Mouse (Mus musculus) lung, embryonic 14.5 days (tissue): ENCODE measurements at regions not wholly inside any gene's neighbourhood (a gene's known extent, or its start where the extent isn't known, plus 50 kb on each side); places are given as distances from the start of the nearest gene placed in this dataset.

Experiments
- ATAC-seq: fragments of 200-750 bp; cut with Nextera tagmentation; 2 replicates; pipeline ENCODE4 v1.8.0; 2017; ENCODE audit warnings: mild to moderate bottlenecking, moderate TSS enrichment, moderate library complexity; ENCODE audit not compliant: insufficient read depth
- DNase-seq: peaks from one replicate; pipeline ENCODE4 v3.0.0-alpha.2; 2015
- H3K27ac ChIP-seq: fragments of 300-500 bp; sonication (generic); 2 replicates; pipeline ENCODE4 v1.5.1; 2014; ENCODE audit warnings: low read depth, mild to moderate bottlenecking, moderate library complexity
- H3K27me3 ChIP-seq: fragments of 300-500 bp; sonication (generic); 2 replicates; pipeline ENCODE4 v1.6.1; 2014; ENCODE audit warnings: low read length, control low read depth; ENCODE audit not compliant: insufficient read depth
- H3K36me3 ChIP-seq: fragments of 300-500 bp; sonication (generic); 2 replicates; pipeline ENCODE4 v1.6.1; 2014; ENCODE audit warnings: control low read depth; ENCODE audit not compliant: insufficient read depth
- H3K4me1 ChIP-seq: fragments of 300-500 bp; sonication (generic); 2 replicates; pipeline ENCODE4 v1.6.1; 2014; ENCODE audit warnings: antibody characterized with exemption, control low read depth; ENCODE audit not compliant: insufficient read depth
- H3K4me2 ChIP-seq: fragments of 300-500 bp; sonication (generic); 2 replicates; pipeline ENCODE4 v1.6.1; 2014; ENCODE audit warnings: mild to moderate bottlenecking
- H3K4me3 ChIP-seq: fragments of 300-500 bp; sonication (generic); 2 replicates; pipeline ENCODE4 v1.5.1; 2014; ENCODE audit warnings: low read depth, low read length
- H3K9ac ChIP-seq: fragments of 300-500 bp; sonication (generic); 2 replicates; pipeline ENCODE4 v1.6.1; 2014
- H3K9me3 ChIP-seq: fragments of 300-500 bp; sonication (generic); 2 replicates; pipeline ENCODE4 v1.6.1; 2016; ENCODE audit warnings: low read depth, low read length, control low read depth
- CTCF ChIP-seq: IDR thresholded peaks from 2 replicates; pipeline ENCODE4 v1.5.1; 2016; ENCODE audit warnings: antibody characterized with exemption, low read depth
- WGBS: fragments of 180-500 bp; shearing (Covaris S2); extraction: QIAGEN DNeasy Blood & Tissue Kit; methylation state at CpG from one replicate; pipeline ENCODE4 v1.1.7; 2014; 5-methylcytosine and 5-hydroxymethylcytosine counted together

GRCm38 (mm10) chr16:85649516-85649915 is 96.3 kb upstream of the Cyyr1 start:
- no peak for TF ChIP-seq CTCF
- 95% methylated on average over 1 of the region's 1 CpGs for WGBS

GRCm38 (mm10) chr16:85640992-85641391 is 87.8 kb upstream of the Cyyr1 start:
- Histone ChIP-seq H3K4me3 (no peak overlapping the region), H3K9me3 (no peaks in the 10 kb centered on the region), H3K9ac (no peak overlapping the region), H3K4me2 (no peak overlapping the region), H3K27me3 (no peaks in the 10 kb centered on the region), H3K36me3 (no peaks in the 10 kb centered on the region), H3K4me1 (no peaks in the 10 kb centered on the region), H3K27ac (no peak overlapping the region)
- WGBS: 69% methylated on average over 4 of the region's 4 CpGs
- ATAC-seq (no peak), DNase-seq (no peak)
- TF ChIP-seq CTCF: no peak

More at GRCm38 (mm10) chr16:85649516-85649915, 96.3 kb upstream of the Cyyr1 start:
- no peaks in the 10 kb centered on the region for H3K27me3 ChIP-seq
- no peak for DNase-seq
- H3K36me3 ChIP-seq: no peaks in the 10 kb centered on the region
- no peak overlapping the region for H3K4me3 ChIP-seq
- no peak for ATAC-seq
- H3K4me2 ChIP-seq: no peak overlapping the region
- no peaks in the 10 kb centered on the region for H3K9me3 ChIP-seq
- H3K9ac ChIP-seq: no peak overlapping the region
- no peak overlapping the region for H3K27ac ChIP-seq
- no peaks in the 10 kb centered on the region for H3K4me1 ChIP-seq

- Histone ChIP-seq H3K4me3 (no peak overlapping the region), H3K4me1 (no peaks in the 10 kb centered on the region), H3K9me3 (no peaks in the 10 kb centered on the region), H3K27me3 (no peaks in the 10 kb centered on the region), H3K27ac (no peak overlapping the region), H3K4me2 (no peak overlapping the region), H3K9ac (no peak overlapping the region), H3K36me3 (no peaks in the 10 kb centered on the region)
- WGBS: 88% methylated on average over 1 of the region's 1 CpGs
- no peak for ATAC-seq
- no peak for DNase-seq
- TF ChIP-seq CTCF: no peak
Observed at GRCm38 (mm10) chr16:85637079-85637478, 83.9 kb upstream of the Cyyr1 start.

- 75% methylated on average over 3 of the region's 3 CpGs for WGBS
- no peak for ATAC-seq
- no peaks in the 10 kb centered on the region for H3K36me3 ChIP-seq
- no peak for DNase-seq
- H3K4me2 ChIP-seq: no peak overlapping the region
- H3K9me3 ChIP-seq: no peaks in the 10 kb centered on the region
- no peak overlapping the region for H3K27ac ChIP-seq
- H3K4me3 ChIP-seq: no peak overlapping the region
- H3K9ac ChIP-seq: no peak overlapping the region
- no peaks in the 10 kb centered on the region for H3K4me1 ChIP-seq
- H3K27me3 ChIP-seq: no peaks in the 10 kb centered on the region
- no peak for TF ChIP-seq CTCF
Observed at GRCm38 (mm10) chr16:85629738-85630137, 76.5 kb upstream of the Cyyr1 start.

- H3K9me3 ChIP-seq: no peaks in the 10 kb centered on the region
- no peak overlapping the region for H3K9ac ChIP-seq
- no peak for TF ChIP-seq CTCF
- ATAC-seq (no peak), DNase-seq (no peak)
- 75% methylated on average over 8 of the region's 8 CpGs for WGBS
- no peaks in the 10 kb centered on the region for H3K36me3 ChIP-seq
- H3K4me1 ChIP-seq: no peaks in the 10 kb centered on the region
- no peak overlapping the region for H3K4me3 ChIP-seq
- no peak overlapping the region for H3K4me2 ChIP-seq
- H3K27ac ChIP-seq: no peak overlapping the region
- no peaks in the 10 kb centered on the region for H3K27me3 ChIP-seq
Observed at GRCm38 (mm10) chr16:85624505-85624904, 71.3 kb upstream of the Cyyr1 start.

GRCm38 (mm10) chr16:85604089-85604488 is 50.9 kb upstream of the Cyyr1 start:
- no peaks in the 10 kb centered on the region for H3K27me3 ChIP-seq
- DNase-seq (no peak), ATAC-seq (no peak)
- no peak for TF ChIP-seq CTCF
- H3K9me3 ChIP-seq: no peaks in the 10 kb centered on the region
- no peak overlapping the region for H3K9ac ChIP-seq
- H3K27ac ChIP-seq: no peak overlapping the region
- H3K36me3 ChIP-seq: no peaks in the 10 kb centered on the region
- H3K4me2 ChIP-seq: no peak overlapping the region
- WGBS: 90% methylated on average over 2 of the region's 2 CpGs
- H3K4me1 ChIP-seq: no peaks in the 10 kb centered on the region
- H3K4me3 ChIP-seq: no peak overlapping the region
